Mouse (Mus musculus) heart, adult 9 months (tissue): ENCODE results near the gene Tgtp2.

Experiments
- DNase-seq, 2 experiments: peaks; one replicate each; pipeline ENCODE4 v3.0.0; 2022; ENCODE audit warnings: low spot score in 2 of 2

Gene Tgtp2

DNA sequence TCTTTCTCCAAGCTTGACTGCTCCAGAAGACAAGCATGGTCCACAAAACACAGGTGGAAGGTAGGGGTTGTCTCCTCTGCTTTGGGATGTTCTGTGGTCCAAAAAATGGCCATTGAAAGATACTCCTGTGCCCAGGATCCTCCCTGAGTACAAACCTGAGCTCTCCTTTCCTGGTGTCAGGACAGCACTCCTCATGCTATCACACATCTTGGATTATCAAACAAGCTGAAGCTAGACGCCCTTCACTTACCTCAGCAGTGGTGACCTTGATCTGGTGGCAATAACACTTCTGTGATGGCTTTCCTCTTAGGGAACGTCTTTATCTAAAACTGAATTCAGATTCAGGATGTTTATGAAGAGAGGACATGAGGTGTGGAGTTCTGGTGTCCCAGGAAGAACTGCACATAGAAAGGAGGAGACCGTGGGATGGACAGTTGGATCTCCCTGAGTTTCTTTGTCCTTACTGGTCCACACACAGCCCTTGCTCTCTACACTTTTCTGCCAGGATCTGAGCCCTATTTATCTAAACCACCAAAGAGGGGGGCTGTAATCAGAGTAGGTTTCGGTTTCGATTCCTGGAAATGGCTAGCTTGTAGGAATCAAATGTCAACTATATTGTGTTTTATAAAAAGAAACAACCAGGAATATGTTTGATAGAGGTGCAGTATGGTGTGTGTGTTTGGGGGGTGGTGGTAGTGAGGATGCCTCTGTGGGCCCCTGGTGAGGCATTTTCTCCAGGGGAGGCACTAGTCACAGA lies at the start of gene Tgtp2:
Gene Tgtp2, minus strand, starts transcription at position 494 of the 757 bp plus-strand sequence.
- peak; percentile 44 to 49 for DNase-seq

DNA sequence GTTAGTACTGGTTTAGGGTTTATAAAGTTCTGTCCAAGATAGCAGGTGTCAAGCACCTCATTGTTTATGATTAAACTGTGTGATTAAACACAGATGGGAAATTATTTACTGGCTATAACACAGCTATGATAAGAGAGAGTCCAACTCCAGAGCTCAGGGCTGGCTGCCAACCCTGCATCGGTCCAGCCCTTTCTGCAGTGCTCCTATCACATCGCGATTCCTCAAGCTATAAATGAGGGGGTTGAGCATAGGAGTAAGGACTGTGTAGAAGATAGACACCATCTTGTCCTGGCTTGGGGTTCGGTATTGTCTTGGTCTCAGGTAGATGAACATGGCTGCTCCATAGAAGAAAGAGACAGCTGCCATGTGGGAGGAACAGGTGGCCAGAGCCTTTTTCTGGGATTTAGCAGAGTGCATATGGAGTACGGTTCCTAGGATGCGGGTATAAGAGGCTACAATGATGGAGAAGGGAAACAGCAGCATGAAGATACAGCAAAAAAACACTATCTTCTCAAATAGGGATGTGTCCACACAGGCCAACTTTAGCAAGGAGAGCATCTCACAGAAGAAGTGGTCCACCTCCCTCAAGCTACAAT lies 48.7 kb upstream of the Tgtp2 start:
- no peak for DNase-seq

DNA sequence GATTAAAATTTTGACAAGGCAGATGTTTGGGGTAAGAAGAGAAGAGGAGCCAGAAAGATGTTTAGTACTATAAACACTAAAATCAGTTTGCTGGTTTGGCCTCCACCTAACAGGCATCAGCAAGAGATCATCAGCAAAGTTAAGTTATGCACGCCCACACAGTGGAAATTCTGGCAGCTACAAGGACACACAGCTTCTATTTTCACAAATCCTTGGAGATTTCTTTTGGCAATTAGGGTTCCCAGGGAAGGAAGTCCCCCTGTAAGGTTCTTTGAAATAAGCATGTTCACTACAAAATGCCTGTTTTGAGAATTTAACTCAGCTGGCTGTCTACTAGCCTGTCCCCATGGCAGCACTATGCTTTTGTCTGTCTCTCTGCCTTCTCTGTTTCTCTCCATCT lies 47.0 kb upstream of the Tgtp2 start:
- peak in 1 of 2 experiments; percentile 39 for DNase-seq

DNA sequence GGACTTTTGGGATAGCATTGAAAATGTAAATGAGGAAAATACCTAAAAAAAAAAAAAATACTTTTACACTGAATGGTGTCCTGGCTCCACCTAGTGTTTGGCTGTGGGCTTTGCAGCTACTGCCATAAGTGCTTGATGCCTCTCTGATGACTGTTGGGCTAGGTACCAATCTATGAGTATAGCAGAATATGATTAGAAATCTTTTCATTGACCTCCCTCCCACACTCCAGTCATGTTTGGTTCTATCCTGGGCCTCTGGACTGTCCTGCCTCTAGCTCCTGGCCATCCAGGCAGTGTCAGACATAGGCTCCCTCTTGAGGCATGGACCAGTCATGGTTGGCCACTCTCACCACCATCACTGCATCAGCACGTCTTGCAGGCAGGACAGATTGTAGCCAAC lies 44.8 kb upstream of the Tgtp2 start:
- no peak for DNase-seq

DNA sequence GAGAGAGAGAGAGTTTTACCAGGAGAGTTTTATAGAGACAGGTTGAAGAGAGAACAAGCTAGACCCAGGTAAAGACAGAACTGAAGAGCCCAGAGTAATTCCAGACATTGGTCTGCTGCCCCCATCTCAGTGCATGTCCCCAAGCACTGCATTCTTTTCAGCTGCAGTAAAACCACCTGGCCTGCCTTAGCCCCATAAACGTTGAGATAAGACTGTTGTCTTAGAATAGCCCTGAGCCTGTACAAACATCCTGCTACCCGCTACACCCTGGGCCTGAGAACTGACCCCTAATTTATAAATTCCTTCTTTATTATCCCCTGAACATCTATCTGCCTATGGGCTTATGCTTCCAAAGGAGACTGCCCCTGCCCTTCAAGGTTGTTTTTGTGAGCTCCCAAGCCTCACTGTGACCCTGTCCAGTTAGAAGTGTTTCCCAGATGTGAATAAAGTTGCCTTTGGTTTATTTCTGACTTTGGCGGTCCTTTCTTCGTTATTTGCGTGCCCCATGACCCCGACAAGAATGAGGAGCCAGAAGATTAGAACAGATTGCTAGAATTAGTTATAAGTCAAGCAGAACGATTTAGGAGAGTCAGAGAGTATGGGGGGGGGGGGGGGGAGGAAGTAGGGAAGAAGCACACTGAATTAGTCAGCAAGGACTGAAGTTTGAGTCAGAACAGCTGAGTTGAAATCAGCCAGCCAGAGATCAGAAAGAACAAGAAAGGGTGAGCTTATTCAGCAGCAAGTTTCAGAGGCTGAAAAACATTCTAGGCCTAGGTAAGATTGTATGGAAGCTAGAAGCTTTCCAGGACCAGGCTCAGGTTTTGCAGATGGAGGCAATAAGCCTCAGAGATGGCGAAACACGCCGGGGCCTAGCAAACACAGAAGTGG lies 43.9 kb upstream of the Tgtp2 start:
- DNase-seq: no peak

DNA sequence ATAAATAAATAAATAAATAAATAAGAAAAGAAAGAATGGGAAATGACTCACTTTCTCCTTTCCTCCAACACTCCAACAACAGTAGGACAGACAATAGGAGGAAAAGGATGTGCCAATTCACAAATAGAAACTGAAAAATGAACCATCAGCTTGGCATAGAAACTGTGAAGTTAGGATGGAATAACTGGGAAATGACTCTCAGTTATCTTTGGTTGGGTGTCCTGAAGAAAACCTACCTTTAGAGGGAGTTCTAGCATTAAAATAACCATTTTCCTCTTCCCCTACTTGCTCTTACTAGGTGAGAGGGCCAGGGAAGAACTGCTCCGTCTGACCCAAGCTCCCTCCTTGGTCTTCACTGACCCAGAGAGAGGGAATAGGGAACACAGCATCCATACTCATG lies 41.7 kb upstream of the Tgtp2 start:
- DNase-seq: no peak

DNA sequence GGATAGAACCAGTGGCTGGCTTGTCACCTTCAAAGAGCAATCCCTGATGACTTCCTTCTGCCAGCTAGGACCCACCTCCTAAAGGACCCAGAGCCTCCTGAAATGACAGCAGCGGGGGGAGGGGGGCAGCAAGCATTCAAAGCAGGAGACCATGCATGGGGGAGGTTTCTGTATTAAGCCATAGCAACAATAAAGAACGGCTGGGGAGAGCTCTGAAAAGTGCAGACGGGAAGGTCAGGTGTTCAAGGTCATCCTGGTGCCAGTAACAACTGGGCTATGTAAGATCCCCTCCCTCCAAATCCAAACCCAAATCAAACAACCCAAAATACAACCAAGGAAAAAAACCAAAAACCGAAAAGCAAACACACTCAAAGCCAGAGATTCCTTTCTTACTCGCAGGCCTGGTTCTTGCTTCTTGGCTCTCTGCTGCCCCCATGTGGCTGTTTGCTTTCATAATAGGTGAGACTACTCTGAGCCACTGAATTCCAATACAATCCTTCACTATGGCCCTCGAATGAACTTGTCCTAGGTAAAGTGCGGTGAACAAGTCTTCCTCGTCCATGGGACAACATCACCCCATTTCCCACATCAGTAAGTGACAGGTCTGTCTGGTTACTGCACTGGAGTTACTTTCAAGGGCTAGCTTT lies 39.2 kb upstream of the Tgtp2 start:
- peak; percentile 59 to 79 for DNase-seq

DNA sequence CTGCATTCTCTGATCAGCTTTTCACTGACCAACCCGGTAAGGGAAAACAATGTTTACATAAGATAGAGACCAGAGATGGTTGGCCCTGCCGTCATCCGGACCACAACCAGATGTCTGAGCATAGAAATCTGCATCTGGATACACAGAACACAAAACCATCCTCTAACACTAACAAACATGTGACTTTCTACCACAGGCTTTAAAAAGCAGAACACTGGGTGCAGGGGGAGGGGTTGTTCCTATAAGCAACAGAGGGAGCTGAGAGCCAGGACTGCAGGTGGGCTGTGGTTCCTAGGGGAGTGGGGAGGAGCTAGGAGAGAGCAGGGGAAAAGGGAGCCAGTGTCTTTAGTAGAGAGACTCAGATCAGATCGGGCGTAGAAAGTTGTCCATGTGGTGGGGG lies 37.5 kb upstream of the Tgtp2 start:
- DNase-seq: no peak

DNA sequence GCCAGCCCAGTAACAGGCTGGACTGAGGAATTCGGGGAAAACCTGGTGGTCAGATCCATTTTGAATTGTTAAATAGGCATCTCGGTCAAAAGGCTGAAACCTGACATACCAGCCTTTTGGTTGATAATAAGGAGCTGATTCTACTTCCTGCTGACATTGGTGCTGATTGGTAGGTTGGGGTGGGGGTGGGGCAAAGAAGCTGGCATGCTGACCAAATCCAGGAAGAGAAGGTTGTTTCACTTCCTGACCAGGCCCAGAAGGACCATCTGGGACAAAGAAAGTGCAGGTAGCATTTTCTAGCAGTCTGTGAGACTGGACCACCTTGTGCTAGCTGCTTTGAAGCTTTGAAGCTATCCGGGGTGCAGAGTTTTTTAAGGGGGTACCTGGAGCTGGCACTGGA lies 36.4 kb upstream of the Tgtp2 start:
- no peak for DNase-seq

DNA sequence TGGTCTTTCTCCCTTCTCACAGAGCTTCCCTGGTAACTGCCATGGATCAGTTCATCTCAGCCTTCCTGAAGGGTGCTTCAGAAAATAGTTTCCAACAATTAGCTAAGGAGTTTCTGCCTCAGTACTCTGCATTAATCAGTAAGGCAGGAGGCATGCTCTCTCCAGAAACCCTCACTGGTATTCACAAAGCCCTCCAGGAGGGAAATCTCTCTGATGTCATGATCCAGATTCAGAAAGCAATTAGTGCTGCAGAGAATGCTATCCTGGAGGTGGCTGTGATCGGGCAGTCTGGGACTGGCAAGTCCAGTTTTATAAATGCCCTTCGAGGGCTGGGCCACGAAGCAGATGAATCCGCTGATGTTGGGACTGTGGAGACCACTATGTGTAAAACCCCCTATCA lies 31.4 kb upstream of the Tgtp2 start:
- DNase-seq: no peak

DNA sequence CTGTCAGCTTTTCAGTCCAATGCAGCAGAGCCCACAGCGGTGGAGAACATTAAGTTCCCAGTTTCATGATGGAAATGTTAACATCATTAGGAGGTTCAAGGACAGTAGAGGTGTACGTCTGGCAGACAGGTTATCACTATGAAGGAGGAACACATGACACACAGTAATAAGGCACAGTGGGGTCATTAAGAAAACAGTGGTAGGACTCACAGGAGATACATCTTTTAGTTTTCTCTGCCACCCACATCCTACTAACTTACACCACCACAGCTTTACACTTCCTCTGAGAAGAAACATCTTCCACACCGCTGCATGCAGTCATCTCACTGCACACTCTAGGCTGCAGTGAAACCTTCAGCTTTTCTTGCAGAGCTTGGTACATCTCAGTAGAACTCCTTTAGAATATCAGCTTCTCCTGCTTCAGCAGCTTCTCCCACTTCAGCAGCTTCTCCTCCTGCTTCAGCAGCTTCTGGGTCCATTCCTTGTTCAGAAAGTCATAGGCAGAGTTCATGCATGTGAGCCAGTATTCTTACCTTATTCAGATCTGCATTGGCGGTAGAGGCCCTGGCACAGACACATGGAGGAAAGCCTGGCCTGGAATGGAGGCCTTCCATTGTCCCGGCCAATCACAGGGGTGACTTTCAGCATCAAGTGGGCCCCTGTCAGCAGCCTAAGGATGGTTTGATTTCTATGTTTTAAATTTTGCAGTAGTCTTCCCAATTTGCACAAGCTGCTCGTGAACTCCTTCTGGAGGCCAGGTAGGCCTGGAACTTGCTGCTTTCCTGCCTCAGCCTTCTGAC lies 30.1 kb upstream of the Tgtp2 start:
- DNase-seq: no peak

DNA sequence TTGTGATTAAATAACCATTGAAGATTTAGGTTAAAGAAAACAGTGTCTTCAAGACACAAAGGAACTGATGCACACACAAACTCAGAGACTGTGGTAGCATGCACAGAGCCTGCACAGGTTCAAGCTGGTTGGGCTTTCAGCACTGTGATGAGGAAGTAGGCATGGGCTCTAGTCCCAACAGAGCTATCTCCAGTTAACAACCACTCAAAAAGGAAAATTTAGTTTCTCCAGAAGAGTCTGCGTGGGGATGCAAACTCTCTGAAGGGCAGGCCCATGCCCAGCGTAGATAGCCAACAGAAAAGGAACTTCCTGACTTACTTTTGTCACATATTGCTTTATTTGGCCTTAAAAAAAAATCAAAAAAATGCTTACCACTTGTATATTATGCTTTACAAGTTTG lies 28.8 kb upstream of the Tgtp2 start:
- DNase-seq: no peak

DNA sequence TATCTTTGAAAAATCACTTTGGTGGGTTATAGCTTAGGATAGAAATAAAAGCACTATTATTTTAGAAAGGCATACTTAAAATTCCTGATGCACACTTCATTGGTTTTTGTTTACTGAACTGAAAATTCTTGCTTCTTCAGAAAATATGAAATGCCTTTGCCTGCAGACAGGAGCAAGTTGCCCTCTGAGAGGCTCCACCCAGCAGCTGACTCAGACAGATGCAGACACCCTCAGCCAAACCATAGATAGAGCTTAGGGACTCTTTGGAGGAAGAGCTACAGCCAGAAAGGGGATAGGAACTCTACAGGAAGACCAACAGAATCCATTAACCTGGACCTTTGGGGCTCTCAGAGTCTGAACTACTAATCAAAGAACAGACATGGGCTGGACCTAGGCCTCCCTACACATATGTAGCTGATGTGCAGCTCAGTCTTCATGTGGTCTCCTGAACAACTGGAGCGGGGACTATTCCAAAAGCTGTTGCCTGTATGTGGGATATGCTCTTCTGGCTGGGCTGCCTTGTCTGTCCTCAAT lies 28.1 kb upstream of the Tgtp2 start:
- DNase-seq: no peak

DNA sequence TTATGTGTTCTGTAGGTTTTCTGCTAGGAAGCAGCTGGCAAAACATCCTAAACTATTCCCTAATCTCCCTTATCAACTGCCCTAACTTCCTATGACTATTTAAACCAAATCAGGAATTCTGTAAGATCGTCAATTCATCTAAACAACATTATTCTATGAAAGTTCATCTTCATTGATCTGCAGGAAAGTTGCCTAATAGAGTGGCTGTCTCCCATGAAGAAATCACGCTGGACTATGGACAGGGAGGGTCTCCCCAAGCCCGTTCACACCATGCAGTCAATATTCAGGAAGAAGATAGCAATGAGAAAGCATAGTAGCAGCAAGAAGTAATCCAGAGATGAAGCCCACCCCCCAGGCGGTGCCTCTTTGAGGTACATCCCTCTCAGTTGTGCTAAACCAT lies 27.2 kb upstream of the Tgtp2 start:
- no peak for DNase-seq

DNA sequence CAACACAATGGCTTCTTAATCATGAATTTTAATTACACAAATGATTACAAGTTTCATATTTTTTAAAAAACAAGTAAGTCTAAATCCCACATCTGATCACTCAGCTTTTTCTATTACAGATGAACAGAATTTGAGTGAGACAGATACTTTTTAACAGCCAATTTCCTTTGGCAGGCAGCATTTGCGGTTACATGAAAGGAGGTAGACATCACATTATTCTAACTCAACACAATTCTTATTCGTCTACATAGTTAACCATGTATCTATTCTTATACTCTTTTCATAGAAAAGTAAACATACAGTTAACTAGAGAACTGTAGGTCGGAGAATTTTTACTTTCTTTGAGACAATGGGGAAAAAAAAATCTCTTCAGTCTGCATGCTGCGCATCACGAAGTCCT lies 26.5 kb upstream of the Tgtp2 start:
- DNase-seq: no peak

DNA sequence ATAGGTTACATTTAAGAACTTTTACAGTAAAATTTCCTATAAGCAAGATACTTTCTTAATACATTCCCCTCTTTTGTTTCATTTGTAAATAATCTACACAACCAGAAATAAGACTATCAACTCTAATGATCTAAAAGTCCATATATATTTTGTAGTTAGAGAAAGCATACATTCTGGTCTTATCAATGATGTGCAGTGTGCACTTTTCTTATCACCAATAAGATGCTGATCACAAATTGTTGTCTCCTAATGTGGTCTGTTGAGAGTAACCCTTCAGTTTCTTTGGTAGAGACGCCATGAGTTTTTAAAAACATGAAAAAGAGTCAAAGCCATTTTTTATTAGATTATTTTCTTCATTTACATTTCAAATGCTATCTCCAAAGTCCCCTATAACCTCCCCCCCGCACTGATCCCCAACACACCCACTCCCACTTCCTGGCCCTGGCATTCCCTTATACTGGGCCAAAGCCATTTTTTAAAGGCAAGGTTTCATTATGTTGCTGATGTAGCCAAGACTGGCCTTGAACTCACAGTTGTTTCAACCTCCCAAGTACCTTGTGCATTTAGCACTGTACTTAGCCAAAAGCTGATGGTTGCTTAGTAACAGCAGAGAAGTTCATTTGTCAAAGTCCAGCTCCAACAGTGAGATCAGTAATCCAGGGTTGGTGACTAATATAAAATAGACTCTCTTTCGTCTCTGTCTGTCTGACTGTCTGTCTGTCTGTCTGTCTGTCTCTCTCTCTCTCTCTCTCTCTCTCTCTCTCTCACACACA lies 25.9 kb upstream of the Tgtp2 start:
- DNase-seq: no peak

DNA sequence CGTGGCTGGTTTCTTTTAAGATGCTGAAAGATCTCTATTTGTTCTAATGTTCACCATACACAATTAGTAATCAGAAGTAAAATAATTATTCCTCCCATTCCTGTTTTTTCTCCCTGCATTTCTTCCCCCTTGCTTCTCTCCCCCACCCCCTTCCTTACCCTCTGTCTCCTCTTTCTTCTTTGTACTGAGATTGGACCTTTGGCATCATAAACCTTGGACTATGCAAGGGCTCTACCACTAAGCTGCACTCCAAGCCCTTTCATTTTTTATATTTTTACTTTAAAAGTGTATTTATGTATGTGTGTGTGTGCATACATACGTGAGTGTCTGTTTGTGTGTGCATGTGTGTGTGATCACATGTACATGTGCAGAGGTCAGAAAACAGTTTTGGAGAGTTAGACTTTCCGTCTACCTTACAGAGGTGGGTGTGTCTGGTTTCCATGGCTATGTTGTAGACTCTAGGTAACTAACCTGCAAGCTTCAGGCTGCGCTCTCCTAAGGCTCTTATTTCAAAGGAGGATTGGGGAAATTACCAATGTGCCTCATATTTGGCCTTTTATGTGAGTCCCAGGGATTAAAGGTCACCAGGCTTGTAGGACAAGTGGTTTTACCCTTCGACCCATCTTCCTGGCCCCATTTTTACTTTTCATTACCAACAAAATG lies 25.1 kb upstream of the Tgtp2 start:
- DNase-seq: no peak

DNA sequence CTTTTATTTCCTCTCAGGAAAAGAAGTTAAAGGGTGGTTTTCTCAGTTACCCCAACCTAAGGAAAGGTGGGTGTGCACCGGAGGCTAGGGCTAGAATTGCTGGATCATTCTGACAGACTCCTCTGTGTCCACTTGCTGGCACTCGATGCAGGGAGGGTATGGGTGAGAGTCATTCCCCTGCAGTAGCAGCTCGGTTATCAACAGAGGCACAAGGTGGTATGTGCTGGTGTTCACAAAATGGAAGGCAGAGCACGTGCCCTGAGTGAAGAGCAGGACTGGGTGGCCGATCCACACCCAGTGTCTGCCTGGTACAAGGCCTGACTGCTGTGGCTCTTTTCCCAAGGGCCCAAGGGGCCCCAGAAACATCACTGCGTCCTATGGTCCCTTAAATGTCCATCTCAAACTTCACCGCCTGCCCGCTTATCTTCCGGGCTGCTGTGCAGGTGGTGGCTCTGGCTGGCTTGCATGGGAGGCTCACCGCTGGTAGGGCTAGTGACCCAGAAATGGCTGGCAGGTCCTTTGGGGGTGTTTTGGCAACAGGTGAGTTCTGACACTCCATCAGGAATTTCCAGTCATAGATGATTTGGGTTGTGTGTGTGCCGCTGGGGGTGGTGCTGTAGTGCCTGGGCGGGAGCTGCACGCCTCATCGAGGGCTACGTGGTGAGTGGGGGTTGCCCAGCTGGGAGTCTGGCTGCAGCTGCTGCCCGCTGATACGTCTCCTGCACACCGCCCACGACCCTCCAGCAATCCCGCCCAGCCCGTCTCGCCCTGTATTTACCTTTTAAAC lies 24.0 kb upstream of the Tgtp2 start:
- DNase-seq: no peak

DNA sequence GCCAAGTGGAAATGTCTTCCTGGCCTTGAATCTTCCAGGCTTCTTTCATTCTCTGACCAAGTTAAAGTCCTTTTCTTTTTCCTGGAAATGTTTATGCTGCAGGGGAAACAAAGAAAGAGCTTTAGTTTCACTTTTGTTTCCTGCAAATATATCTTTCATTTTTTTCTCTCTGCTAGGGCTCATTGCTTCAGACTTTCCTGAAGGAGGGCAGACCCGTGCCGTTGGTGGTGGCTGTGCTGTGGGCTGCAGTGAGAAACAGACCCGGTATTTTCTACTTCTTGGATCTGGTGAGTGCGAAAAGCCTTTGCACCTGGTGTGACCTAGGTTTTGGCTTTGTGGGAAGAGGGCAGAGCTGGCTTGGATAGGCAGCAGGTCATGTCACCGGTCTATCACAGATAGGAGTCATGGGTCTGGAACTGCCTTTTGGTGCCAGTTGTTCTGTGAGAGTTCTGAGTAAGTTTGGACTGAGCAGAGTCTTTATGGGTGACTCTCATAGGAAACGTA lies 22.9 kb upstream of the Tgtp2 start:
- no peak for DNase-seq
